ENCODE assay signal across 17 mouse cellular contexts in genomic region chr5:120022276-120022675, GRCm38 (mm10).
"Had no signal": no experiment of that assay in that cellular context is flagged by ENCODE, and none has a peak within 500 bp of the region (broad histone marks: within the 10 kb centered on the region; RNA-seq: fewer than 3 reads in every experiment).

No protein-coding gene starts in this region.

- ATAC-seq: hindbrain, embryonic 16.5 days; inflammation-experienced regulatory T-cells, adult 6 months; intestine, embryonic 15.5 days; intestine, postnatal 0 days had no signal

- DNase-seq: gastrocnemius, adult 2 months; gastrocnemius, postnatal 10 days; gastrocnemius, postnatal 25 days; heart, adult 18-20 months; heart, postnatal 10 days; heart, postnatal 4 days; kidney, adult 18-20 months; kidney, adult 8-10 months; kidney, postnatal 10 days; kidney, postnatal 25 days; kidney, postnatal 4 days; liver; liver, embryonic 13.5 days had no signal
